Mouse (Mus musculus): Measurements from ENCODE around the gene Vwa3a.

DNA sequence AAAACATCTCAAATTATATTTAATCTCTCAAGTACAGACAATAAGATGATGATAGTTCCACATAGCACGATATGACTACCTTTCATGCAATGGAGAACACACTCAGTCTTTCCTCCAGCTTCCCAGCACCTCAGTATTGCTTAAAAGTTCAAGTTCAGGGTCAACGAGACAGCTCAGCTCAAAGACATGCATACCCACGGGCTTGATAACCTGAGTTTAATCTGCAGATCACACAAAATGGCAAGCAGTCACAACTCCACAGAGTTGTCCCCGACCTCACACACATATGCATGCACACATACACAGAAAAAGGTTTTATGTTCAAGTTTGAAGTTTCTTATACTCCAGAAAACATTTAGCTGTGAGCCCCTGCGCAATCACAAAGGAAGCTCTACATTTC lies 18.1 kb upstream of the Vwa3a start:
- TF ChIP-seq CTCF (IDR thresholded peaks at IDR 0.05; ENCODE audit: borderline replicate concordance, insufficient read depth, low read depth, low read length) (no peak), POLR2A (IDR thresholded peaks at IDR 0.05; ENCODE audit: borderline replicate concordance, insufficient read depth, low read length) (no peak)

Measured in cerebellum, adult 2 months (tissue).